Comparison of ENCODE assay signal across 13 mouse cellular contexts in genomic region chr5:111113694-111114375, GRCm38 (mm10).
DNase-seq lines count a peak whose midpoint lies in the region; ATAC-seq and TF ChIP-seq lines count a peak whose summit lies in the region.
"Had no signal": no experiment of that assay in that cellular context is flagged by ENCODE, and none has a peak within 500 bp of the region (broad histone marks: within the 10 kb centered on the region; RNA-seq: fewer than 3 reads in every experiment).

No protein-coding gene starts in this region.

- no peak overlapping the region for H3K4me3 ChIP-seq in kidney, adult 2 months (ENCODE audit: insufficient read depth, low read depth, low read length)
- no peak overlapping the region for H3K4me3 ChIP-seq in limb, embryonic 12.5 days (replicated peaks)
- H3K4me3 ChIP-seq in lung, postnatal 0 days (ENCODE audit: low read depth, low read length), result no peak overlapping the region
- no peak overlapping the region for H3K4me3 ChIP-seq in hindbrain, embryonic 10.5 days
- H3K4me3 ChIP-seq: heart, embryonic 10.5 days; liver, embryonic 13.5 days; neural tube, embryonic 12.5 days had no signal

- no peaks in the 10 kb centered on the region for H3K9me3 ChIP-seq in limb, embryonic 12.5 days
- H3K9me3 ChIP-seq in lung, postnatal 0 days (ENCODE audit: low read length), result no peaks in the 10 kb centered on the region
- no peaks in the 10 kb centered on the region for H3K9me3 ChIP-seq in hindbrain, embryonic 10.5 days
- H3K9me3 ChIP-seq: heart, embryonic 10.5 days; liver, embryonic 13.5 days; neural tube, embryonic 12.5 days had no signal

- DNase-seq in adrenal gland, adult (ENCODE audit: inconsistent age in 2 of 2, low spot score in 1 of 2), result peak; percentile 84 to 92
- peak; percentile 69 for DNase-seq in adrenal gland, postnatal 14 days
- DNase-seq in kidney, adult 2 months, result peak; percentile 91
- DNase-seq in layer of hippocampus, postnatal 25 days (ENCODE audit: extremely low spot score in 1 of 2, low spot score in 1 of 2), result no peak
- no peak for DNase-seq in Muller cell, postnatal 12 days (ENCODE audit: inconsistent ontology term)
- DNase-seq in lung, postnatal 0 days (ENCODE audit: low spot score), result no peak
- DNase-seq in hindbrain, embryonic 10.5 days (ENCODE audit: low spot score), result no peak
- DNase-seq: cerebellum, adult 11 months; liver, embryonic 13.5 days; midbrain, embryonic 14.5 days had no signal

- no peaks in the 10 kb centered on the region for H3K27me3 ChIP-seq in kidney, adult 2 months (replicated peaks; ENCODE audit: control insufficient read depth, insufficient read depth, low read length)
- H3K27me3 ChIP-seq in limb, embryonic 12.5 days, result no peaks in the 10 kb centered on the region
- no peaks in the 10 kb centered on the region for H3K27me3 ChIP-seq in lung, postnatal 0 days (replicated peaks; ENCODE audit: insufficient read depth, low read length)
- H3K27me3 ChIP-seq in hindbrain, embryonic 10.5 days (ENCODE audit: insufficient read depth, poor library complexity, severe bottlenecking), result no peaks in the 10 kb centered on the region
- H3K27me3 ChIP-seq: liver, embryonic 13.5 days; neural tube, embryonic 12.5 days had no signal

- 46% methylated on average over 8 of the region's 8 CpGs for WGBS in kidney, adult 2 months
- 48% methylated on average over 8 of the region's 8 CpGs for WGBS in limb, embryonic 12.5 days
- WGBS in lung, postnatal 0 days, result 47% methylated on average over 8 of the region's 8 CpGs
- WGBS in hindbrain, embryonic 10.5 days, result 80% methylated on average over 8 of the region's 8 CpGs

- TF ChIP-seq CTCF in kidney, adult 2 months (conservative IDR thresholded peaks at IDR 0.05; ENCODE audit: insufficient read depth, insufficient read length, low read depth, low read length), result no peak
- no peak for TF ChIP-seq CTCF in lung, postnatal 0 days (IDR thresholded peaks at IDR 0.05)

- H3K27ac ChIP-seq in kidney, adult 2 months (ENCODE audit: insufficient read depth, low read depth, low read length), result peak overlapping the region; percentile 89; the same call in 1 of the 2 replicates
- peak overlapping the region; percentile 50 for H3K27ac ChIP-seq in limb, embryonic 12.5 days
- no peak overlapping the region for H3K27ac ChIP-seq in lung, postnatal 0 days (ENCODE audit: low read length)
- no peak overlapping the region for H3K27ac ChIP-seq in hindbrain, embryonic 10.5 days
- H3K27ac ChIP-seq: heart, embryonic 10.5 days; liver, embryonic 13.5 days; neural tube, embryonic 12.5 days had no signal

- no peaks in the 10 kb centered on the region for H3K36me3 ChIP-seq in kidney, adult 2 months (ENCODE audit: control insufficient read depth, insufficient read depth, low read length)
- H3K36me3 ChIP-seq in limb, embryonic 12.5 days, result no peaks in the 10 kb centered on the region
- no peaks in the 10 kb centered on the region for H3K36me3 ChIP-seq in lung, postnatal 0 days (ENCODE audit: insufficient read depth, low read length)
- H3K36me3 ChIP-seq in hindbrain, embryonic 10.5 days, result no peaks in the 10 kb centered on the region
- H3K36me3 ChIP-seq: liver, embryonic 13.5 days; neural tube, embryonic 12.5 days had no signal

- TF ChIP-seq EP300 in lung, postnatal 0 days (IDR thresholded peaks at IDR 0.05), result no peak

- peaks cover 26% of the 10 kb centered on the region for H3K4me1 ChIP-seq in kidney, adult 2 months (ENCODE audit: control insufficient read depth, insufficient read depth, low read length)
- peaks cover 62% of the 10 kb centered on the region for H3K4me1 ChIP-seq in limb, embryonic 12.5 days (replicated peaks)
- peaks cover 9% of the 10 kb centered on the region; the same call in 1 of the 2 replicates for H3K4me1 ChIP-seq in lung, postnatal 0 days (ENCODE audit: insufficient read depth, low read depth, low read length)
- peaks cover 37% of the 10 kb centered on the region for H3K4me1 ChIP-seq in hindbrain, embryonic 10.5 days (replicated peaks)

- no peak for ATAC-seq in limb, embryonic 12.5 days (ENCODE audit: insufficient number of reproducible peaks, insufficient read depth, low FRiP score, low TSS enrichment, low read depth)
- no peak for ATAC-seq in lung, postnatal 0 days

- H3K4me2 ChIP-seq in limb, embryonic 12.5 days, result no peak overlapping the region
- H3K4me2 ChIP-seq in lung, postnatal 0 days (replicated peaks; ENCODE audit: low read depth, low read length), result no peak overlapping the region
- H3K4me2 ChIP-seq: liver, embryonic 13.5 days; neural tube, embryonic 12.5 days had no signal

- H3K9ac ChIP-seq in limb, embryonic 12.5 days (replicated peaks), result no peak overlapping the region
- H3K9ac ChIP-seq in lung, postnatal 0 days (replicated peaks; ENCODE audit: low read depth), result no peak overlapping the region
- H3K9ac ChIP-seq: liver, embryonic 13.5 days; neural tube, embryonic 12.5 days had no signal

- TF ChIP-seq POLR2A in kidney, adult 2 months (IDR thresholded peaks at IDR 0.05; ENCODE audit: low read depth, low read length), result no peak

Comparison
In these comparisons a context has a peak if more than half of its experiments do, and no peak if none do; other contexts are left out.
1. DNase-seq: peak in adrenal gland, adult (2 of 2), adrenal gland, postnatal 14 days (single experiment) and kidney, adult 2 months (single experiment); none in layer of hippocampus, postnatal 25 days (0 of 2), Muller cell, postnatal 12 days (single experiment), lung, postnatal 0 days (single experiment) and hindbrain, embryonic 10.5 days (single experiment).
2. H3K27ac ChIP-seq: peak in kidney, adult 2 months (single experiment) and limb, embryonic 12.5 days (single experiment); none in lung, postnatal 0 days (single experiment) and hindbrain, embryonic 10.5 days (single experiment).